Mouse (Mus musculus) skeletal muscle tissue, adult 2 months (tissue): ENCODE measurements around the gene Ubald1.

ENCODE experiments used
- DNase-seq: peaks from one replicate; pipeline ENCODE4 v3.0.0-alpha.2; 2012; ENCODE audit warnings: low read depth, low spot score

The Ubald1 gene

DNA sequence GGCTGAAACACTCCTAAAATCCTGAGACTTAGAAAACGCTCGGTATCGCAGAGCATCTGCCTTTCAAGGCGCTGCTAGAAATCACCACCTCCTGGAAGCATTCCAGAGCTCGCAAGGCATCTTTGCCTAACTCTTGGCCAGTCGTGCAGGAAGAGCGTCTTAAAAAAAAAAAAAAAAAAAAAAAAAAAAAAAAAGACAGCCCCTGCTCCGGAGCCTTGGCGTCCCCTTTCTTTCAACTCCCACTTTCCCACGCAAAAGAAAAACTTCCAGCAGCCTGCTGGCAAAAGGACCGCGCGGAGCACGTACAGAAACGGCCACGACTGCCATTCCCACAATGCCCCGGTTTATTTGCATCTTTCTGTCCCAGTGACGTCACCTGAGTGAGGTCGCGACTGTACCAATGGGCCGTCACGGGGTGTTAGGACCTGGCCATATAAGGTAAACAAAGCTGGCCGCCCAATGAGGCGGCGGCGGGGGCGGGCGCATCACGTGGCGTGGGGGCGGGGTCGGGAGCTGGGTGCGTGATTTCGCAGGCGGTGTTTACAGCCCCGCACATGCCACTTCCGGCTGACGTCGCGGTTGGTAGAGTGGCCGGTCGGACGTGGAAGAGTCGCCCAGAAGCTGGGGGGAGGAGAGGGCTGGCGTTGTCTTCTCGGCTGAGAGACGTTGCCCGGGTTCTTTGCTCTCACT, at the start of gene Ubald1:
TSS of gene Ubald1 (minus strand) at position 180 of the 690 bp plus-strand sequence.
- DNase-seq, result peak; percentile 100

- no peak for DNase-seq
Measured at GRCm38 (mm10) chr16:4928474-4928873, 48.4 kb upstream of the Ubald1 start.

- DNase-seq, result no peak
Measured at GRCm38 (mm10) chr16:4927967-4928366, 47.9 kb upstream of the Ubald1 start.

DNA sequence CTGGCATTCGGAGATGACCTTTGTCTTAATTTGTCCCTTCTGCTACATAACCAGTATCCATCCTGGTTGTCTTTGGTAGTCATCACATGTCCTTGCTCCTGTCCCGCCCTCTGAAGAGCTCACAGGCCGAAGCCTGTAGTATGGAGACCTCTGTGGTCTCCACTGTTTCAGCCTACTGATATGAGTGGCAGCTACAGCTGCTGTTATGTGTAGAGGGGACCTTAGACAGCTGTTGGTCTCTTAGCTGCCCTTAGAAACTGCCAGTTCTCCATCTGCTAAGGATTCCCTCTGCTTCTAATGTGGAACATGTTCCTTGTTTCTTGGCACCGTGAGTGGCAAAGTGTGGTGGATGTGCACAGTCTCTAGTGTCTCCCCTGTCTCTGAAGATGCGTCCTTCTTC, 43.9 kb upstream of the Ubald1 start:
- no peak for DNase-seq

GRCm38 (mm10) chr16:4922481-4922880, 42.4 kb upstream of the Ubald1 start:
- DNase-seq, result no peak

DNA sequence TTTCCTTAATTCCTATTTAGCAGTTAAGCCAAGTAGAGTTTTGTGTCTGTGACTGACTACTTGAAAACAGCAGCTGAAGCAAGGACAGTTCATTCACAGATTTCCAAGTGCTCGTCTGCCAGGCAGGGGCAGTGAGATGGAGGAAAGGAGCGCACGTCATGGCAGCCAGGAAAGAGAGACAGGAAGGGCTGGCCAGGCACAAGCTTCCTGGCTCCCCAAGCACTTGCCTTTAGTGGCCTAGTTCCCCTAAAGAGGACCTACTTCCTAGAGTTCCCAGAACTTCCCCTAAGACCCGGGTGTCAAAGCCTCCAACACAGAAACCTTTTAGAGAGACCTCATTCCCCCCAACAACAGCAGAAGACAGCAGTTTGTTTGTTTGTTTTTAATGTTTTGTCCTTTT, 40.4 kb upstream of the Ubald1 start:
- no peak for DNase-seq

DNA sequence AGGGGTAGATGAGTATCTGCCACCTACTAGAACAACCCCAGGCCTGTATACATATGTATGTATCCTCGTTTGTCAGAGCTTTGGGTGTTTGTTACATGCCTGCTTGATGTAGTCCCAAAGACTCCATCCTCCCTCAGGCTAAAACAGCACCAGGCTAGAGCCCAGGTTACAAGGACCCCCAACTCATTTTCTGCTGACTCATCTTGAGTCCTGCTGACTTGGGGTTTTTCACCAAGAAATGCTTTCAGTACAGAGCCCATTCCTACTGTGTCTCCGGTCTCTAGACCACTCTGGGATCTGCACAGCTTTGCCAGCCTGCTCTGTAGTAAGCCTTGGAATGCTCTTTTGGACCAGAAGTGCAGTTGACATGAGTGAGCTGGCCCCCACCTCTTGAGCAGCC, 36.5 kb upstream of the Ubald1 start:
- DNase-seq, result no peak

GRCm38 (mm10) chr16:4915931-4916330, 35.8 kb upstream of the Ubald1 start:
- DNase-seq, result no peak

DNA sequence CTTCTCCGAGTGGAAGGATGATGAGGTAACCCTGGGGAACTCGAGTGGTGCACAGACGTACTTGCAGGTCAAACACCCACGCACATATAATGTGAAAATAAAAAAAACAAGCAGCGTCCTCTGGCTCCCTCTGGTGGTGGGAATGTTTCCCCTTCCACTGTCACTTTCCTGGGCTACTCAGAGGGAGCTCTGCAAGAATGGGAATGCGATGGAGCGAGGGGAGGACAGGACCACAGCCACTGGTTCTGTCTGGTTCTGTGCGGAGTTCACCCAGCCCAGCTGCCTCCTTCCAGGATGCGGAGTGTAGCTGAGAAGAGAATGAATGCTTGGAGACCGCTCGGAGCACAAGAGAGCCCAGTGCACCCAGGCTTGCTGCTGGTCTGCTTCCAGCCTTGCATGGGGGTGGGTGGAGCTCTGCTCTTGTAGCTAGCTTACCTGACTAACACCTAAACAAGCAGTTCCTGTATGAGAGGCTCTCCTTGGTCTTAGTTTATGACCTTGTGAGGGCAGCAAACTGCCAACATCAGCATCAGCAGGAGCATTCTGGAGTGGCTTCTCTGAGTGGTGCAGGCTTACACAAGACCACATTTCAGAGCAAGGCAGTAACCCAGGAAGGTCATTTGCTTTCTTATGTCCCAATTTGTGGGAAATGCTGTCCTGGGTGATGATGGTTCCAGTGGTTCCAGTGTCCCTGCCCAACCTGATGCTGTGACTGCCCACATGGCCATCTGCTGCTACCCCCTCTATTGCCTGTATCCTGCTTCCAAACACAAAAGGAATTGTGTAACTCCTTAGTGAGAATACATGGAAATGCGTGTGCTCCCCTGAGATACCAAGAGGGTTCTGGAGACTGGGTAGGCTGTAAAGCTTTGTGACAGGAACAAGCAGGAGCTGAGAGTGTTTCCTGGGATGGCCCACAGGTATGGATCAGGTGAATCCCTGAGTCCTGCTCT, 33.9 kb upstream of the Ubald1 start:
- DNase-seq, result peak; percentile 73

DNA sequence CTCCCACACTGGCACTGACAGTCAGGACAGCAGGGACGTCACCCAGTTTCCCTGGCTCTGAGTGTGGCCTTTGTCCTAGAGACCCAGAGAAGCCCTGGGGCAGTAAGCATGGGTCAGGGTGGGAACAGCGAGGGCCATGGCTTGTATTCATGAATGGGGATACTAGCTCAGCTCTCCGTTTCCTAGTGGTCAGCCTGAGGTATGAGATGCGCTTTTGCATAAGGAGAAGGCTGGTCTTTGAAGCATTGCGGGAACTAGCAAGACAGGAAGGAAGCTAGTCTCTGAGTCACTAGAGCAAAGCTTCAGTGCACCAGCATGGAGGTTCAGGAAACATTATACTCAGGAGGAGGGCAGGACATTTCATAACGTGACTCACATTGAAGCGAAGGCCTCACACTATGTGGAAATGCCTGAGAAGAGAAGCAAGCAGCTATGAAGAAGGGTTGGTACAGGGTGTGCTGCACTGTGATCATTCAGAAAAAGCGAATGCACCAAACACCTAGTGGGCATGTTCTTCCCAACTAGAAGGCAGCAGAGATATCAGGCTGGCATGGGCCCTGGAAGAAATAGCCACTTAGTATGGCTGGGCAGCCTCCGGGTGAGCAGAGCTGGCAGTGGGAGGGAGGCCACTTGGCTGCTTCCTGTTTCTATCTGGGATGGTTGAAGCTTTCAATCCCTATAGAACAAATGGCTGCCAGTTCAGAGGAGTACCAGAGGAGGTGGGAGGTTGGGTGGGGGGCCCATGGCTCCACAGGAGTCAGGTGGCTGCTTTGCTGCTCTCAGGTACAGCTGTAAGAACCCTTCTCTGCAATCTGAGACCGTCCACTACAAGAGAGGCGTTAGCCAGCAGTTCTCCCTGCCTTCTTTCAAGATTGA, 33.0 kb upstream of the Ubald1 start:
- no peak for DNase-seq

DNA sequence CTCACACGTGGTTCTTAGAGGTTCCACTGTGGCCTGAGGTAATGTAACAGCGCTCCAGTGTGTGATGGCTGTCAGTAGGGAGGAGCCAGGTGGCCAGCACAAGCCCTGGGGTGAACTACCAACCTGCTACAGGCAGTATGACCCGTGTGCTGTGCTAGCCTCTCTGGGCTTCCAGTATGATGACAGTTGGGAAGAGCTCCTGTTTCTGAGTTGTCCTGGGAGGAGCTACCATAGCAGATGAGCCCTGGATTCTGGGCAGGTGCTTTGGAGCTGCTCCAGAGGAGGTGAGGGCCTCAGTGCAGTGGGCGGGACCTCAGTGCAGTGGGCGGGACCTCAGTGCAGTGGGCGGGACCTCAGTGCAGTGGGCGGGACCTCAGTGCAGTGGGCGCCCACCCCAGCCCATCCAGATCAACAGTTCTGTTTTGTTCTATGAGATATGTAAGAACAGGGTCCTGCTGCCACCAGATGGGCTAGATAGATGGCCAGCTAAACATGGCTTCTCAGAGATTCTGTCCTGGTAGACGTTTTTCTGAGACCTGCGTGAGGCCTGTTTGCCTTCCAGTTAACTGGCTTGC, 32.0 kb upstream of the Ubald1 start:
- no peak for DNase-seq

- DNase-seq, result no peak
Measured at GRCm38 (mm10) chr16:4910758-4911157, 30.6 kb upstream of the Ubald1 start.

- no peak for DNase-seq
Measured at GRCm38 (mm10) chr16:4909745-4910144, 29.6 kb upstream of the Ubald1 start.

DNA sequence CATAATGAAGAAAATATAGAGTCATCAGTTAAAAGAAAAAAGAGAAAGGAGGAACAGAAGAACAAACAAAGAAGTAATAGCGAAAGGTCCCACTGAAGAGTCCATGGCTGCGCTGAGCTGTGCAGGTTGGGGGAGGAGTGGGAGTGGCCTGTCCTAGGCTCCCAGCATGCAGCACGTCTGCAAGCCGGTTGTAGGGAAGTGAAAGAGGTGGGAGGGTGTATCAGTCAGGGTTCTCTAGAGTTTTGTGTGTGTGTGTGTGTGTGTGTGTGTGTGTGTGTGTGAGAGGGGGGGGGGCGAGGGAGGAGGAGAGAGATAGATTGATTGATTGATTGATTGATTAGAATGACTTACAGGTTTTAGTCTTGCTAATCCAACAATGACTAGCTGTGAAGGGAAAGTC, 27.9 kb upstream of the Ubald1 start:
- DNase-seq, result no peak

GRCm38 (mm10) chr16:4907386-4907785, 27.3 kb upstream of the Ubald1 start:
- DNase-seq, result no peak

DNA sequence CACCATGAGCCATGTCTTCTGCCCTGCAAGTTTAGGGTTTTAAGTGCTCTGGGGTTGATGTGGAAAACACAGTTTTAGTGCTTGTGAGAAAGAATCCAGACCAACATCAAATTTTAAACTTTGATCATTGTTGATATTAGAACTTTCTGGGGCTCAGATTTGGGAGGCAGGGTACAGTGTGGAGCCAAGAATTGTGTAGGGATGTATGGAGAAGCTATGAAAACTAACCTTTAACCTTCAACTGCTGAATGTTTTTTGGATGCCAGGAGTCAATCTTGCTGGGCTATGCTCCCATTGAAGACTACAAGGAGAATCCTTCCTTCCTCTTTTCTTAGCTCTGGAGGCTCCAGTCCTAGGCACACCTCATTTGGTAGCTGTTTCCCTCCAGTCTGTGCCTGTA, 26.4 kb upstream of the Ubald1 start:
- DNase-seq, result no peak

DNA sequence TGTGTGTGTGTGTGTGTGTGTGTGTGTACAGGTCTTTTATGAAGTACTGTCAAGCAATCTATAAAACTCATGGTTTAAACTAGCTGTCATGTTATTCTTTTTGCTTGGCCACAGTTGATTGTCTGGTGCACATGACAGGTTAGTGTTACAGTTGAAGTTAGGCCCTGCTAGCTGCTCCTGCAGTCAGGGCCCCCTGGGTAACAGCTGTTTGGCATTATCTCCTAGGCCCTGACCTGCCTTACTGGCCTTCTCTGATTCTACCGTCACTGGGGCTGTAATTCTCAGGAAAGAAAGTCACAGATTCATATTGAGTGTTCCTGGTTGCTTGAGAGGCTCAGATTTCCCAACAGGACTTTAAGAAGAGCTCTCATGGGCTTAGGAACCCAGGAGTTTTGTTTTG, 25.5 kb upstream of the Ubald1 start:
- DNase-seq, result no peak

GRCm38 (mm10) chr16:4904878-4905277, 24.8 kb upstream of the Ubald1 start:
- DNase-seq, result no peak

DNA sequence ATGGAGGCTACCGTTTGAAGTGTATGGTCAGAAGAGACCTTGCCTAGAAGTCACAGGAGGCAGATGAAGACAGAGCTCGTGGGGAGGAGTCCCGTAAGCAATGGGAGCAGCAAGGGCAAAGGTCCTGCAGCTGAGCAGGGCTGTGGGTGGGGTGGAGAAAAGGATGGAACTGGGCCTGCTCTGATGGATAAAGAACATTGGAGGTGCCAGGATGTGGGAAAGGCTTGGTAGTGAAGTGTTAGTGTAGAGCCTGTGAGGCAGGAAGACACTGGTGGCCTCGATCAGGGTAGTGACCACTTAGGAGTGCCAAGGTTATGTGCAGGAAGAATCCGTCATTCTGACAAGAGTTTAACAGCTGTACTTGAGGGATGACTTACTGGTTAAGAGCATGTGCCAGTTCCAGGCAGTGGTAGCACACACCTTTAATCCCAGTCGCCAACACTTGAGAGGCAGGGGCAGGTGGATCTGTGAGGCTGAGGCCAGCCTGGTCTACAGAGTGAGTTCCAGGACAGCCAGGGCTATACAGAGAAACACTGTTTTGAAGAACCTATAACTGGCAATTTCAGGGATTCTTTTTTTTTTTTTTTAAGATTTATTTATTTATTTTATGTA, 23.5 kb upstream of the Ubald1 start:
- DNase-seq, result peak; percentile 73

GRCm38 (mm10) chr16:4902390-4902789, 22.3 kb upstream of the Ubald1 start:
- no peak for DNase-seq

GRCm38 (mm10) chr16:4901167-4901566, 21.1 kb upstream of the Ubald1 start:
- DNase-seq, result no peak
